Mouse (Mus musculus) myocyte (in vitro differentiated cells): ENCODE data around the gene Cmtm3.

Experiments used
- CEBPB ChIP-seq: IDR thresholded peaks from 2 replicates; pipeline ENCODE4 v1.6.1; 2011; ENCODE audit warnings: mild to moderate bottlenecking, moderate library complexity; ENCODE audit not compliant: poor library complexity, insufficient read depth, severe bottlenecking
- E2F4 ChIP-seq: IDR thresholded peaks from one replicate; pipeline ENCODE4 v1.6.1; 2011; ENCODE audit warnings: mild to moderate bottlenecking, control low read depth, moderate library complexity; ENCODE audit not compliant: insufficient read depth
- MAX ChIP-seq: IDR thresholded peaks from one replicate; pipeline ENCODE4 v1.6.1; 2011; ENCODE audit warnings: low read depth, mild to moderate bottlenecking, control low read depth
- MYOD1 ChIP-seq, 3 experiments: IDR thresholded peaks; one replicate each; pipeline ENCODE4 v1.6.1; 2011; ENCODE audit warnings: control low read depth in 2 of 3, low read depth in 2 of 3, mild to moderate bottlenecking in 2 of 3, moderate library complexity in 1 of 3; ENCODE audit not compliant: insufficient read length in 2 of 3, control insufficient read depth in 1 of 3
- MYOG ChIP-seq, 3 experiments: IDR thresholded peaks; one replicate each; pipeline ENCODE4 v1.6.1; 2011; ENCODE audit warnings: control low read depth in 2 of 3, low read depth in 2 of 3, mild to moderate bottlenecking in 2 of 3; ENCODE audit not compliant: insufficient read length in 2 of 3, control insufficient read depth in 1 of 3, insufficient read depth in 1 of 3
- POLR2A ChIP-seq: IDR thresholded peaks from one replicate; pipeline ENCODE4 v1.6.1; 2011; ENCODE audit warnings: low read depth, mild to moderate bottlenecking, control low read depth, moderate library complexity; ENCODE audit not compliant: insufficient read length
- POLR2AphosphoS2 ChIP-seq: IDR thresholded peaks from one replicate; pipeline ENCODE4 v1.6.1; 2011; ENCODE audit warnings: low read depth, control low read depth; ENCODE audit not compliant: insufficient read length
- REST ChIP-seq: IDR thresholded peaks from one replicate; pipeline ENCODE4 v1.6.1; 2011; ENCODE audit warnings: mild to moderate bottlenecking, control low read depth, moderate library complexity; ENCODE audit not compliant: insufficient read depth, insufficient read length
- TCF12 ChIP-seq: IDR thresholded peaks from one replicate; pipeline ENCODE4 v1.6.1; 2011; ENCODE audit warnings: mild to moderate bottlenecking, control low read depth; ENCODE audit not compliant: poor library complexity, insufficient read depth, severe bottlenecking
- USF1 ChIP-seq: IDR thresholded peaks from one replicate; pipeline ENCODE4 v1.6.1; 2011; ENCODE audit warnings: low read depth, mild to moderate bottlenecking, control low read depth, moderate library complexity

DNA sequence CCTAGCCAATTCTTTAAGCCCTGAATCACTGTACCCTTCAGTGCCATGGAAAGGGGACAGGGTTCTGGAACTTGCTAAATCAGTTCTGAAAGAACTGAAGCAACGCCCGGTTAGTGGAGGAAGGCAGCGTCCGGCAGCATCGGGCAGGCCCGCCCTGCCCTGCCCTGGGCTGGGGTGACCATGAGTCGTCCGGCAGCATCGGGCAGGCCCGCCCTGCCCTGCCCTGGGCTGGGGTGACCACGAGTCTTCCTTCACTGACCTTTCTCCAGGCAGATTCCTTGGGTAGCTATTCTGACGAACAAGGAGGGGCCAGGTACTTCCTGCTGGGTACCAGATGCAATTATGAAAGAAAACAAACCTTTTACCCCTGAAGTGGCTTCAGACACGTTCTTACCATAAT is 10.8 kb downstream of the Cmtm3 start:
- TF ChIP-seq POLR2A = no peak
- TF ChIP-seq MYOD1 (IDR thresholded peaks at IDR 0.05; ENCODE audit: control insufficient read depth in 1 of 3, insufficient read length in 2 of 3, low read depth in 2 of 3) = no peak
- TF ChIP-seq TCF12 = no peak
- no peak for TF ChIP-seq E2F4
- TF ChIP-seq USF1 = no peak
- no peak for TF ChIP-seq MAX
- no peak for TF ChIP-seq MYOG (IDR thresholded peaks at IDR 0.05; ENCODE audit: control insufficient read depth in 1 of 3, insufficient read depth in 1 of 3, insufficient read length in 2 of 3, low read depth in 2 of 3)
- no peak for TF ChIP-seq REST
- TF ChIP-seq POLR2AphosphoS2 = no peak
- no peak for TF ChIP-seq CEBPB
